Mouse (Mus musculus): ENCODE data around the gene Synj2.

- no peak for TF ChIP-seq CTCF (IDR thresholded peaks at IDR 0.05; ENCODE audit: low read depth, low read length)
- TF ChIP-seq POLR2A (IDR thresholded peaks at IDR 0.05; ENCODE audit: extremely low read depth, insufficient read depth, low read length): no peak
These were observed 4.8 kb upstream of the Synj2 start for GRCm38 (mm10) chr17:5936276-5936675.
